Mouse (Mus musculus): Measurements from ENCODE around the gene Nup210l.

DNA sequence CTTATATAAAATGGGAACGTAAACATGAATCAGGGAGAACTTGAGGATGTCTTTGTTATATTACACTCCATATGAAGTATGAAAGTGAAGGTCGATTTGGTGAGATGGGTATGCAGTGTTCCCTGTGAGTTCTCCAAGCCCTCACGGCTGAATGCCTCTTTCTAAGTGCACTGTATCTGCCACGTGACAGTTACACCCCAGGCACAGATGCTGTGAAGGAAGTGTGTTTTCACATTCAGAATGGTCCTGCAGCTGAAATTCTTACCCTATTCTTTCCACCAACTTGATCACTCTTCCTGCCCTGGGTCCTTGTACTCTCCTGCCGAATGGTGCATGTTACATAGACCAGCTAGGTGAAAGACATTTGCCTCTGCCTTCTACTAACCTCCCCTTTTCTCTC is 6.0 kb upstream of the Nup210l start:
- no peak for TF ChIP-seq POLR2A (IDR thresholded peaks at IDR 0.05; ENCODE audit: insufficient read length, low read depth)
- TF ChIP-seq MYOG (IDR thresholded peaks at IDR 0.05; ENCODE audit: control insufficient read depth in 1 of 3, insufficient read depth in 1 of 3, insufficient read length in 2 of 3, low read depth in 2 of 3) = no peak
- TF ChIP-seq POLR2AphosphoS2 (IDR thresholded peaks at IDR 0.05; ENCODE audit: insufficient read length, low read depth) = peak; percentile 40
- no peak for TF ChIP-seq USF1 (IDR thresholded peaks at IDR 0.05; ENCODE audit: low read depth)

Data from myocyte (in vitro differentiated cells).